Mouse (Mus musculus) frontal cortex, postnatal 25 days (tissue): ENCODE results near the gene Ctbp1.

Experiments
- DNase-seq, 2 experiments: peaks; one replicate each; pipeline ENCODE4 v3.0.0; 2022; ENCODE audit warnings: low spot score in 2 of 2

The Ctbp1 gene

GRCm38 (mm10) chr5:33244377-33244920 is 30.3 kb downstream of the Ctbp1 start:
- DNase-seq = no peak

- DNase-seq = no peak
Observed at GRCm38 (mm10) chr5:33239934-33240333, 34.9 kb downstream of the Ctbp1 start.

- DNase-seq = no peak
Observed at GRCm38 (mm10) chr5:33239111-33239714, 35.6 kb downstream of the Ctbp1 start.

GRCm38 (mm10) chr5:33238256-33238645 is 36.5 kb downstream of the Ctbp1 start:
- no peak for DNase-seq

GRCm38 (mm10) chr5:33237600-33238255 is 37.1 kb downstream of the Ctbp1 start:
- no peak for DNase-seq

GRCm38 (mm10) chr5:33234391-33235031 is 40.3 kb downstream of the Ctbp1 start:
- DNase-seq = no peak

- no peak for DNase-seq
Observed at GRCm38 (mm10) chr5:33232791-33233190, 42.0 kb downstream of the Ctbp1 start.

- no peak for DNase-seq
Observed at GRCm38 (mm10) chr5:33230285-33230684, 44.5 kb downstream of the Ctbp1 start.

- DNase-seq = peak; percentile 21 to 31
Observed at GRCm38 (mm10) chr5:33228428-33228827, 46.4 kb downstream of the Ctbp1 start.

GRCm38 (mm10) chr5:33225673-33226072 is 49.1 kb downstream of the Ctbp1 start:
- DNase-seq = no peak

- no peak for DNase-seq
Observed at GRCm38 (mm10) chr5:33224491-33224890, 50.3 kb downstream of the Ctbp1 start.

- no peak for DNase-seq
Observed at GRCm38 (mm10) chr5:33222841-33223744, 51.7 kb downstream of the Ctbp1 start.

GRCm38 (mm10) chr5:33222389-33222788 is 52.4 kb downstream of the Ctbp1 start:
- DNase-seq = no peak

- peak in 1 of 2 experiments; percentile 39 for DNase-seq
Observed at GRCm38 (mm10) chr5:33220350-33221044, 54.3 kb downstream of the Ctbp1 start.

GRCm38 (mm10) chr5:33219831-33220230 is 55.0 kb downstream of the Ctbp1 start:
- no peak for DNase-seq

GRCm38 (mm10) chr5:33218746-33219449 is 55.9 kb downstream of the Ctbp1 start:
- DNase-seq = no peak

GRCm38 (mm10) chr5:33218081-33218480 is 56.7 kb downstream of the Ctbp1 start, which contains the start of gene Spon2:
Spon2 (minus strand) TSS chr5:33218455.
- no peak for DNase-seq

GRCm38 (mm10) chr5:33217663-33218062 is 57.1 kb downstream of the Ctbp1 start:
- no peak for DNase-seq

GRCm38 (mm10) chr5:33214723-33215122 is 60.1 kb downstream of the Ctbp1 start:
- no peak for DNase-seq

- DNase-seq = no peak
Observed at GRCm38 (mm10) chr5:33211254-33211653, 63.5 kb downstream of the Ctbp1 start.
